Mouse (Mus musculus) limb, embryonic 13.5 days (tissue): ENCODE measurements around the gene Rps27l. TPM values are rescaled to one million over a fixed set of nuclear protein-coding genes. Genes with fewer than 3 reads are reported as not detected.

Source experiments
- ATAC-seq: fragments of 200-750 bp; cut with Nextera tagmentation; 2 replicates; pipeline ENCODE4 v1.8.0; 2017; ENCODE audit warnings: low read depth, moderate number of reproducible peaks, moderate TSS enrichment; ENCODE audit not compliant: low FRiP score
- H3K27ac ChIP-seq: fragments of 300-500 bp; sonication (generic); 2 replicates; pipeline ENCODE4 v1.5.1; 2015; ENCODE audit warnings: inconsistent platforms, mild to moderate bottlenecking, moderate library complexity
- H3K27me3 ChIP-seq: fragments of 300-500 bp; sonication (generic); 2 replicates; pipeline ENCODE4 v1.6.1; 2015; ENCODE audit warnings: mild to moderate bottlenecking, inconsistent platforms
- H3K36me3 ChIP-seq: fragments of 300-500 bp; sonication (generic); 2 replicates; pipeline ENCODE4 v1.6.1; 2015; ENCODE audit warnings: inconsistent platforms, mild to moderate bottlenecking, moderate library complexity
- H3K4me1 ChIP-seq: fragments of 300-500 bp; sonication (generic); 2 replicates; pipeline ENCODE4 v1.6.1; 2015; ENCODE audit warnings: inconsistent platforms
- H3K4me2 ChIP-seq: fragments of 300-500 bp; sonication (generic); replicated peaks from 2 replicates; pipeline ENCODE4 v1.6.1; 2015; ENCODE audit warnings: inconsistent platforms, mild to moderate bottlenecking, moderate library complexity
- H3K4me3 ChIP-seq: fragments of 300-500 bp; sonication (generic); 2 replicates; pipeline ENCODE4 v1.5.1; 2015; ENCODE audit warnings: moderate library complexity, mild to moderate bottlenecking, inconsistent platforms
- H3K9ac ChIP-seq: fragments of 300-500 bp; sonication (generic); 2 replicates; pipeline ENCODE4 v1.6.1; 2015; ENCODE audit warnings: mild to moderate bottlenecking, inconsistent platforms
- H3K9me3 ChIP-seq: fragments of 300-500 bp; sonication (generic); 2 replicates; pipeline ENCODE4 v1.6.1; 2016; ENCODE audit warnings: inconsistent platforms
- WGBS: fragments of 180-500 bp; shearing (Covaris S2); methylation state at CpG from one replicate; pipeline ENCODE4 v1.1.7; 2015; 5-methylcytosine and 5-hydroxymethylcytosine counted together
- polyA plus RNA-seq: library from polyadenylated mRNA; unstranded; fragments of >200 nt; fragmentation: Nextera tagmentation; extraction: Ambion mirVana; gene quantifications from 2 replicates; pipeline ENCODE4 v1.2.1, GENCODE M21; 2015

Gene Rps27l
- polyA plus RNA-seq, 1 experiment from 2014 or later, result 626 TPM

GRCm38 (mm10) chr9:66990046-66990445, 44.2 kb downstream of the Rps27l start:
- Histone ChIP-seq H3K36me3 (no peaks in the 10 kb centered on the region), H3K9me3 (no peaks in the 10 kb centered on the region), H3K4me1 (peaks cover 38% of the 10 kb centered on the region), H3K9ac (no peak overlapping the region), H3K27me3 (no peaks in the 10 kb centered on the region), H3K4me2 (no peak overlapping the region), H3K27ac (no peak overlapping the region), H3K4me3 (no peak overlapping the region)
- no peak for ATAC-seq
- 91% methylated on average over 5 of the region's 5 CpGs for WGBS

- H3K36me3 ChIP-seq, result no peaks in the 10 kb centered on the region
- no peak overlapping the region for H3K27ac ChIP-seq
- no peak overlapping the region for H3K4me3 ChIP-seq
- H3K9ac ChIP-seq, result no peak overlapping the region
- 69% methylated on average over 9 of the region's 9 CpGs for WGBS
- no peak overlapping the region for H3K4me2 ChIP-seq
- H3K4me1 ChIP-seq, result peaks cover 38% of the 10 kb centered on the region
- H3K9me3 ChIP-seq, result no peaks in the 10 kb centered on the region
- no peak for ATAC-seq
- no peaks in the 10 kb centered on the region for H3K27me3 ChIP-seq
Measured at GRCm38 (mm10) chr9:66991021-66991749, 45.3 kb downstream of the Rps27l start.

- no peaks in the 10 kb centered on the region for H3K9me3 ChIP-seq
- 71% methylated on average over 8 of the region's 8 CpGs for WGBS
- no peak for ATAC-seq
Measured at GRCm38 (mm10) chr9:66991750-66992410, 46.0 kb downstream of the Rps27l start.

More at GRCm38 (mm10) chr9:66991750-66992410, 46.0 kb downstream of the Rps27l start:
- Histone ChIP-seq H3K27ac (no peak overlapping the region), H3K9ac (no peak overlapping the region), H3K4me1 (peaks cover 35% of the 10 kb centered on the region), H3K27me3 (no peaks in the 10 kb centered on the region), H3K36me3 (no peaks in the 10 kb centered on the region), H3K4me3 (no peak overlapping the region), H3K4me2 (no peak overlapping the region)

Other genes starting within 250 kb of the Rps27l start
- 17.6 and 21.9 TPM in 2 replicates for gene Car12, start 232.4 kb upstream of the Rps27l start, polyA plus RNA-seq
- 10.7 and 10.8 TPM in 2 replicates for gene Aph1b, start 150.6 kb upstream of the Rps27l start, polyA plus RNA-seq
- 0.98 and 1.1 TPM in 2 replicates for gene Gm10647, start 149.0 kb upstream of the Rps27l start, polyA plus RNA-seq
- gene Aph1c, start 111.4 kb upstream of the Rps27l start, polyA plus RNA-seq, result 4.2 and 5.1 TPM in 2 replicates
- 17.7 and 18.4 TPM in 2 replicates for gene Rab8b, start 26.4 kb upstream of the Rps27l start, polyA plus RNA-seq
- 7.5 and 7.8 TPM in 2 replicates for gene Lactb, start 29.4 kb downstream of the Rps27l start, polyA plus RNA-seq
- gene Tpm1, start 103.3 kb downstream of the Rps27l start, polyA plus RNA-seq, result 775 and 786 TPM in 2 replicates